Mouse (Mus musculus): ENCODE measurements around the gene Zfhx2. TPM values are rescaled to one million over a fixed set of nuclear protein-coding genes. Genes with fewer than 3 reads are reported as not detected.
A peak's percentile ranks its signal among the peaks of the same experiment; 100 is the strongest.

The Zfhx2 gene
- total and polyA plus RNA-seq, 2 experiments from 2014 or later, result 1.1 to 1.8 TPM

- ATAC-seq (ENCODE audit: insufficient read depth, low read depth) (peak; percentile 66), DNase-seq (ENCODE audit: low spot score) (no peak)
- peaks cover 67% of the 10 kb centered on the region for H3K27me3 ChIP-seq (ENCODE audit: control insufficient read depth, insufficient read depth, low read length)
- H3K4me1 ChIP-seq (ENCODE audit: control insufficient read depth, insufficient read depth), result peaks cover 13% of the 10 kb centered on the region
- peak overlapping the region; percentile 58 for H3K4me3 ChIP-seq (ENCODE audit: low read depth, low read length)
- no peaks in the 10 kb centered on the region for H3K36me3 ChIP-seq (replicated peaks; ENCODE audit: control insufficient read depth, insufficient read depth, low read length)
- no peak for TF ChIP-seq EP300 (IDR thresholded peaks at IDR 0.05; ENCODE audit: low read depth)
- TF ChIP-seq CTCF (IDR thresholded peaks at IDR 0.05; ENCODE audit: low read depth), result no peak
- WGBS, result under 1% methylated on average over 64 of the region's 78 CpGs
- H3K4me2 ChIP-seq (ENCODE audit: low read depth, low read length), result peak overlapping the region; percentile 95
- peak overlapping the region; percentile 50 for H3K9ac ChIP-seq (replicated peaks; ENCODE audit: low read depth, low read length)
- no peaks in the 10 kb centered on the region for H3K9me3 ChIP-seq (replicated peaks; ENCODE audit: control insufficient read depth, low read length)
- H3K27ac ChIP-seq (ENCODE audit: low read depth), result no peak overlapping the region
Observed at GRCm38 (mm10) chr14:55114759-55115701, 22.9 kb upstream of the Zfhx2 start.

GRCm38 (mm10) chr14:55113975-55114645 is 22.0 kb upstream of the Zfhx2 start:
- H3K27ac ChIP-seq (ENCODE audit: low read depth), result no peak overlapping the region
- H3K27me3 ChIP-seq (ENCODE audit: control insufficient read depth, insufficient read depth, low read length), result peaks cover 75% of the 10 kb centered on the region
- WGBS, result 9% methylated on average over 25 of the region's 26 CpGs
- 0 out of 2 replicates have a peak, but pooled peaks have one; percentile 10 for ATAC-seq (ENCODE audit: insufficient read depth, low read depth)
- TF ChIP-seq CTCF (IDR thresholded peaks at IDR 0.05; ENCODE audit: low read depth) (no peak; the same call in 1 of the 2 replicates), EP300 (IDR thresholded peaks at IDR 0.05; ENCODE audit: low read depth) (no peak)
- no peak overlapping the region for H3K9ac ChIP-seq (replicated peaks; ENCODE audit: low read depth, low read length)
- no peaks in the 10 kb centered on the region for H3K9me3 ChIP-seq (replicated peaks; ENCODE audit: control insufficient read depth, low read length)
- no peaks in the 10 kb centered on the region for H3K36me3 ChIP-seq (replicated peaks; ENCODE audit: control insufficient read depth, insufficient read depth, low read length)
- peak overlapping the region; percentile 58 for H3K4me3 ChIP-seq (ENCODE audit: low read depth, low read length)
- peaks cover 13% of the 10 kb centered on the region for H3K4me1 ChIP-seq (ENCODE audit: control insufficient read depth, insufficient read depth)
- H3K4me2 ChIP-seq (ENCODE audit: low read depth, low read length), result peak overlapping the region; percentile 95
- no peak for DNase-seq (ENCODE audit: low spot score)

GRCm38 (mm10) chr14:55113351-55113974 is 21.3 kb upstream of the Zfhx2 start:
- no peak for DNase-seq (ENCODE audit: low spot score)
- no peak overlapping the region for H3K4me3 ChIP-seq (ENCODE audit: low read depth, low read length)
- H3K4me2 ChIP-seq (ENCODE audit: low read depth, low read length), result no peak overlapping the region
- peaks cover 77% of the 10 kb centered on the region for H3K27me3 ChIP-seq (ENCODE audit: control insufficient read depth, insufficient read depth, low read length)
- no peaks in the 10 kb centered on the region for H3K9me3 ChIP-seq (replicated peaks; ENCODE audit: control insufficient read depth, low read length)
- no peaks in the 10 kb centered on the region for H3K36me3 ChIP-seq (replicated peaks; ENCODE audit: control insufficient read depth, insufficient read depth, low read length)
- no peak overlapping the region for H3K9ac ChIP-seq (replicated peaks; ENCODE audit: low read depth, low read length)
- ATAC-seq (ENCODE audit: insufficient read depth, low read depth), result no peak
- no peak for TF ChIP-seq CTCF (IDR thresholded peaks at IDR 0.05; ENCODE audit: low read depth)
- no peak for TF ChIP-seq EP300 (IDR thresholded peaks at IDR 0.05; ENCODE audit: low read depth)
- peaks cover 13% of the 10 kb centered on the region for H3K4me1 ChIP-seq (ENCODE audit: control insufficient read depth, insufficient read depth)
- WGBS, result 63% methylated on average over 48 of the region's 51 CpGs
- no peak overlapping the region for H3K27ac ChIP-seq (ENCODE audit: low read depth)

- Histone ChIP-seq H3K4me2 (ENCODE audit: low read depth, low read length) (no peak overlapping the region), H3K36me3 (replicated peaks; ENCODE audit: control insufficient read depth, insufficient read depth, low read length) (no peaks in the 10 kb centered on the region), H3K27me3 (ENCODE audit: control insufficient read depth, insufficient read depth, low read length) (peaks cover 73% of the 10 kb centered on the region), H3K9ac (replicated peaks; ENCODE audit: low read depth, low read length) (no peak overlapping the region), H3K4me3 (ENCODE audit: low read depth, low read length) (no peak overlapping the region), H3K27ac (ENCODE audit: low read depth) (no peak overlapping the region), H3K4me1 (ENCODE audit: control insufficient read depth, insufficient read depth) (peaks cover 14% of the 10 kb centered on the region), H3K9me3 (replicated peaks; ENCODE audit: control insufficient read depth, low read length) (no peaks in the 10 kb centered on the region)
- no peak for DNase-seq (ENCODE audit: low spot score)
- TF ChIP-seq EP300 (IDR thresholded peaks at IDR 0.05; ENCODE audit: low read depth) (no peak), CTCF (IDR thresholded peaks at IDR 0.05; ENCODE audit: low read depth) (no peak)
- WGBS, result 63% methylated on average over 2 of the region's 2 CpGs
- no peak for ATAC-seq (ENCODE audit: insufficient read depth, low read depth)
Observed at GRCm38 (mm10) chr14:55111720-55112119, 19.6 kb upstream of the Zfhx2 start.

- Histone ChIP-seq H3K4me3 (ENCODE audit: low read depth, low read length) (no peak overlapping the region), H3K4me1 (ENCODE audit: control insufficient read depth, insufficient read depth) (peaks cover 25% of the 10 kb centered on the region), H3K9ac (replicated peaks; ENCODE audit: low read depth, low read length) (no peak overlapping the region), H3K27me3 (ENCODE audit: control insufficient read depth, insufficient read depth, low read length) (peaks cover 56% of the 10 kb centered on the region), H3K27ac (ENCODE audit: low read depth) (no peak overlapping the region), H3K36me3 (replicated peaks; ENCODE audit: control insufficient read depth, insufficient read depth, low read length) (no peaks in the 10 kb centered on the region), H3K4me2 (ENCODE audit: low read depth, low read length) (no peak overlapping the region), H3K9me3 (replicated peaks; ENCODE audit: control insufficient read depth, low read length) (no peaks in the 10 kb centered on the region)
- 30% methylated on average over 9 of the region's 9 CpGs for WGBS
- ATAC-seq (ENCODE audit: insufficient read depth, low read depth), result no peak
- DNase-seq (ENCODE audit: low spot score), result no peak
- TF ChIP-seq EP300 (IDR thresholded peaks at IDR 0.05; ENCODE audit: low read depth) (no peak), CTCF (IDR thresholded peaks at IDR 0.05; ENCODE audit: low read depth) (no peak)
Observed at GRCm38 (mm10) chr14:55110076-55110475, 18.0 kb upstream of the Zfhx2 start.

Measured in heart, postnatal 0 days (tissue).